Mouse (Mus musculus) kidney, postnatal 25 days (tissue): Measurements from ENCODE around the gene Wasf1.

Experiments
- DNase-seq, 2 experiments: peaks; one replicate each; pipeline ENCODE4 v3.0.0; 2021; ENCODE audit warnings: mixed read lengths in 2 of 2

The Wasf1 gene

GRCm38 (mm10) chr10:40882831-40883643 lies at the start of gene Wasf1, which contains the start of gene Cdc40:
Gene Wasf1, plus strand, starts transcription at chr10:40883475.
Gene Cdc40, minus strand, starts transcription at chr10:40883311.
- peak; percentile 97 for DNase-seq

GRCm38 (mm10) chr10:40840086-40840485 lies 43.2 kb upstream of the Wasf1 start:
- no peak for DNase-seq

GRCm38 (mm10) chr10:40843841-40844240 lies 39.4 kb upstream of the Wasf1 start:
- no peak for DNase-seq

- no peak for DNase-seq
These were observed 38.7 kb upstream of the Wasf1 start for GRCm38 (mm10) chr10:40844546-40844945.

GRCm38 (mm10) chr10:40845626-40846025 lies 37.6 kb upstream of the Wasf1 start:
- no peak for DNase-seq

GRCm38 (mm10) chr10:40847176-40847874 lies 36.0 kb upstream of the Wasf1 start:
- no peak for DNase-seq

- no peak for DNase-seq
These were observed 32.6 kb upstream of the Wasf1 start for GRCm38 (mm10) chr10:40850644-40851043.

GRCm38 (mm10) chr10:40851138-40851537 lies 32.1 kb upstream of the Wasf1 start:
- DNase-seq: no peak

GRCm38 (mm10) chr10:40855616-40856015 lies 27.7 kb upstream of the Wasf1 start:
- DNase-seq: peak; percentile 19 to 40

GRCm38 (mm10) chr10:40856703-40857102 lies 26.6 kb upstream of the Wasf1 start:
- no peak for DNase-seq

GRCm38 (mm10) chr10:40857599-40857998 lies 25.7 kb upstream of the Wasf1 start:
- no peak for DNase-seq

GRCm38 (mm10) chr10:40868081-40868480 lies 15.2 kb upstream of the Wasf1 start:
- no peak for DNase-seq

GRCm38 (mm10) chr10:40871301-40871700 lies 12.0 kb upstream of the Wasf1 start:
- no peak for DNase-seq

- DNase-seq: no peak
These were observed 11.2 kb upstream of the Wasf1 start for GRCm38 (mm10) chr10:40872052-40872451.

- no peak for DNase-seq
These were observed 5.0 kb upstream of the Wasf1 start for GRCm38 (mm10) chr10:40878246-40878645.

- no peak for DNase-seq
These were observed 3.3 kb upstream of the Wasf1 start for GRCm38 (mm10) chr10:40879969-40880368.

- DNase-seq: no peak
These were observed 2.0 kb upstream of the Wasf1 start for GRCm38 (mm10) chr10:40881236-40881635.

GRCm38 (mm10) chr10:40882333-40882732 lies 942 bp upstream of the Wasf1 start:
- no peak for DNase-seq

- no peak for DNase-seq
These were observed 486 bp downstream of the Wasf1 start for GRCm38 (mm10) chr10:40883644-40884278.

- peak; percentile 17 to 41 for DNase-seq
These were observed 1.1 kb downstream of the Wasf1 start for GRCm38 (mm10) chr10:40884279-40884806.

- DNase-seq: no peak
These were observed 2.2 kb downstream of the Wasf1 start for GRCm38 (mm10) chr10:40885432-40885831.

GRCm38 (mm10) chr10:40887316-40887715 lies 4.0 kb downstream of the Wasf1 start:
- DNase-seq: no peak

GRCm38 (mm10) chr10:40889146-40889545 lies 5.9 kb downstream of the Wasf1 start:
- no peak for DNase-seq
